Mouse (Mus musculus) olfactory bulb, adult 2 months (tissue): ENCODE measurements around the gene Ssc5d. TPM values are rescaled to one million over a fixed set of nuclear protein-coding genes. Genes with fewer than 3 reads are reported as not detected.

ENCODE experiments used
- H3K27ac ChIP-seq: fragments of 200-500 bp; 2 replicates; pipeline ENCODE4 v1.5.1; 2012; ENCODE audit warnings: low read depth, low read length; ENCODE audit not compliant: insufficient read depth
- H3K4me1 ChIP-seq: fragments of 200-500 bp; 2 replicates; pipeline ENCODE4 v1.6.1; 2012; ENCODE audit warnings: low read length; ENCODE audit not compliant: control insufficient read depth, insufficient read depth
- H3K4me3 ChIP-seq: fragments of 200-500 bp; 2 replicates; pipeline ENCODE4 v1.5.1; 2012; ENCODE audit warnings: mild to moderate bottlenecking, low read depth, low read length, moderate library complexity; ENCODE audit not compliant: insufficient read depth
- CTCF ChIP-seq: fragments of 200-500 bp; IDR thresholded peaks from 2 replicates; pipeline ENCODE4 v1.5.1; 2012; ENCODE audit warnings: low read depth, mild to moderate bottlenecking, low read length, moderate library complexity; ENCODE audit not compliant: insufficient read depth
- POLR2A ChIP-seq: fragments of 200-500 bp; IDR thresholded peaks from 2 replicates; pipeline ENCODE4 v1.6.1; 2012; ENCODE audit warnings: mild to moderate bottlenecking, low read depth, low read length, moderate library complexity; ENCODE audit not compliant: insufficient read depth
- WGBS: fragments of 180-500 bp; shearing (Covaris S2); methylation state at CpG from one replicate; pipeline ENCODE4 v1.1.7; 2018; 5-methylcytosine and 5-hydroxymethylcytosine counted together
- polyA plus RNA-seq: library from polyadenylated mRNA; stranded (reverse); fragments of >200 nt; gene quantifications from 2 replicates; pipeline ENCODE4 v1.2.4, GENCODE M21; 2012; ENCODE audit warnings: low replicate concordance; ENCODE audit not compliant: missing spikeins, insufficient read depth, insufficient read length

Ssc5d gene
- polyA plus RNA-seq, 1 experiment = not detected

DNA sequence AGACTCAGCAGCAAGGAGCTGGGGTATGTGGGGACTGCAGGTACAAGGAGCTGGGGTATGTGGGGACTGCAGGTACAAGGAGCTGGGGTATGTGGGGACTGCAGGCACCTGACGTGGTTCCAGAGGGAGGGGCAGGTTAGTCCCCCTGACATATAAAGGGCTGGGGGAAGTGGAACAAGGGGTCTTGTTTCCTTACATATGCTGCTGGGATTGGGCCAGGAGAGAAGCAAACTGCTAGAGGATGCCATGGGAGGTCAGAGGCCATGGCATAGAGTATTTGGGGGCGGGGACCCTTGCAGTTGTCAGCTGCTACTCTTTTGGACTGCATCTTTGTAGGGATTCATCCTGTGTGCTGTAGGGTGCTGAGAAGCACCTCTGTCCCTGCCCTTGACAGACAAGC, 8.1 kb upstream of the Ssc5d start:
- WGBS = 91% methylated on average over 2 of the region's 2 CpGs
- Histone ChIP-seq H3K27ac (no peak overlapping the region), H3K4me3 (no peak overlapping the region), H3K4me1 (peaks cover 43% of the 10 kb centered on the region)
- no peak for TF ChIP-seq POLR2A
- no peak for TF ChIP-seq CTCF

DNA sequence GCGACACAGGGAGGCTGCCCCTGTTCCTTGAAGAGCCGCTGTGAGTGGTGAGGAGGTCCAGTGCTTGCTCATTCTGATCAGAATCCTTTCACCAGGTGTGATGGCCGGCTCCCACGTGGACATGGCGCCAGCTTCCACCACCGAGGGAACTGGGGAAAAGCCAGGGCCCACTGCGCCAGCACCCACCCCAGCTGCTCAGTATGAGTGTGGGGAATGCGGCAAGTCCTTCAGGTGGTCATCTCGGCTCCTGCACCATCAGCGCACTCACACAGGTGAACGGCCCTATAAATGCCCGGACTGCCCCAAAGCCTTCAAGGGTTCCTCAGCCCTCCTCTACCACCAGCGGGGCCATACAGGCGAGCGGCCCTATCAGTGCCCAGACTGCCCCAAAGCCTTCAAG, 6.9 kb upstream of the Ssc5d start:
- 93% methylated on average over 15 of the region's 15 CpGs for WGBS
- Histone ChIP-seq H3K4me1 (peaks cover 46% of the 10 kb centered on the region), H3K4me3 (no peak overlapping the region), H3K27ac (no peak overlapping the region)
- TF ChIP-seq POLR2A (no peak), CTCF (no peak)

DNA sequence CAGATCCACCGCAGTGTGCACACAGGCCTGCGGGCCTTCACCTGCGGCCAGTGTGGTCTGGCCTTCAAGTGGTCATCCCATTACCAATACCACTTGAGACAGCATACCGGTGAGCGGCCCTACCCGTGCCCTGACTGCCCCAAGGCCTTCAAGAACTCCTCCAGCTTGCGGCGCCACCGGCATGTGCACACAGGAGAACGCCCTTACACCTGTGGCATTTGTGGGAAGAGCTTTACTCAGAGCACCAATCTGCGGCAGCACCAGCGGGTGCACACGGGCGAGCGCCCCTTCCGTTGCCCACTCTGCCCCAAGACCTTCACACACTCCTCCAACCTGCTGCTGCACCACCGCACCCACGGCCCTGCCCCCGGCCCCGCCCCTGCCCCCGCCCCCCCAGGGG, 6.5 kb upstream of the Ssc5d start:
- Histone ChIP-seq H3K27ac (no peak overlapping the region), H3K4me3 (no peak overlapping the region), H3K4me1 (peaks cover 50% of the 10 kb centered on the region)
- TF ChIP-seq POLR2A (no peak), CTCF (no peak)
- 82% methylated on average over 21 of the region's 21 CpGs for WGBS

GRCm38 (mm10) chr7:4919971-4920370, 5.6 kb upstream of the Ssc5d start:
- H3K27ac ChIP-seq = no peak overlapping the region
- H3K4me3 ChIP-seq = no peak overlapping the region
- 92% methylated on average over 21 of the region's 21 CpGs for WGBS
- peaks cover 54% of the 10 kb centered on the region for H3K4me1 ChIP-seq
- no peak for TF ChIP-seq POLR2A
- TF ChIP-seq CTCF = no peak

DNA sequence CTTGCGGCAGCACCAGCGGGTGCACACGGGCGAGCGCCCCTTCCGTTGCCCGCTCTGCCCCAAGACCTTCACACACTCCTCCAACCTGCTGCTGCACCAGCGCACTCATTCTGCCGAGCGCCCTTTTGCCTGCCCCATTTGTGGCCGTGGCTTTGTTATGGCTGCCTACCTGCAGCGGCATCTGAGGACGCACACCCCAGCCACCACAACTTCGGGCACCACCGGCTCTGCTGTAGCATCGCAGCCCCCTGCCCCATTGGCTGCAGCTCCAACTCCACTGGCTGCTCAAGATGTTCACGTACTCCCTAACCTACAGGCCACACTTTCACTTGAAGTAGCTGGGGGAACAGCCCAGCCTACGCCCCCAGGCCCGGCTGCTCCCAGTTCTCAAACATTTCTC, 5.1 kb upstream of the Ssc5d start:
- Histone ChIP-seq H3K4me1 (peaks cover 59% of the 10 kb centered on the region), H3K27ac (no peak overlapping the region), H3K4me3 (no peak overlapping the region)
- TF ChIP-seq POLR2A (no peak), CTCF (no peak)
- 89% methylated on average over 19 of the region's 19 CpGs for WGBS

DNA sequence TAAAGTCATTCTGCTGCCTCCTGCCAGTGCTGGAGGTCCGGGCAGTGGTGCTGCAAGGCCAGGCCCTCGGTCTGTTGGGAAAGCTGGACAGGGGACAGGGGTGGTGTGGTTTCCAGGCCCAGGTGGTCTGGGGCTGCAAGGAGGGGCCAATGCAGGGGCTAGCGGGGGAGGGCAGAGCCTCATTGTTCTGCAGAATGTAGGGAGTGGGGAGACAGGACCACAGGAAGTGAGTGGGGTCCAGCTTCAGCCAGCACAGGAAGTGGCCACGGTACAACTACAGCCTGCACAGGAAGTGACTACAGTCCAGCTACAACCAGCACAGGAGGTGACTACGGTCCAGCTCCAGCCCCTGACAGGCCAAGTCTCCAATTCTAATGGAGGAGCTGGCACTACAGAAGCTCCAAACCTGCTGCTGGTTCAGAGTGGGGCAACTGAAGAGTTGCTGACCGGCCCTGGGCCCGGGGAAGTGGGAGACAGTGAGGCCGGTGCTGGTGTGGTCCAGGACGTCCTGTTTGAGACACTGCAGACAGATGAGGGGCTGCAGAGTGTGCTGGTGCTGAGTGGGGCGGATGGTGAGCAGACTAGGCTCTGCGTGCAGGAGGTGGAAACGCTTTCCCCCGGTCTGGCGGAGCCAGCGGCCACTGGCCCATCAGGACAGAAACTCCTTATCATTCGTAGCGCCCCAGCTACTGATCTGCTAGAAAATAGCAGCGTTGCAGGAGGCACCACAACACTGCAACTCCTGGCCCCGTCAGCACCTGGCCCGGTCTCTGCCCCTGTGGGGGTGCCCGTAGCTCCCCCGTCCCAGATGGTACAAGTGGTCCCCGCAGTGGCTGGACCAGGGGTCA, 4.4 kb upstream of the Ssc5d start:
- Histone ChIP-seq H3K27ac (peak overlapping the region; percentile 99), H3K4me1 (peaks cover 66% of the 10 kb centered on the region), H3K4me3 (no peak overlapping the region)
- TF ChIP-seq POLR2A = no peak
- no peak for TF ChIP-seq CTCF
- WGBS = 51% methylated on average over 23 of the region's 23 CpGs

- TF ChIP-seq POLR2A (no peak), CTCF (no peak)
- H3K4me3 ChIP-seq = peak within 1 kb of the TSS; percentile 45
- peak within 1 kb of the TSS; percentile 99 for H3K27ac ChIP-seq
- peaks cover 68% of the 10 kb centered on the region for H3K4me1 ChIP-seq
- WGBS = 10% methylated on average over 8 of the region's 8 CpGs
Observed at GRCm38 (mm10) chr7:4921824-4922482, 3.6 kb upstream of the Ssc5d start, which contains the start of gene Nat14. Gene Nat14, plus strand, starts transcription at chr7:4922028.

DNA sequence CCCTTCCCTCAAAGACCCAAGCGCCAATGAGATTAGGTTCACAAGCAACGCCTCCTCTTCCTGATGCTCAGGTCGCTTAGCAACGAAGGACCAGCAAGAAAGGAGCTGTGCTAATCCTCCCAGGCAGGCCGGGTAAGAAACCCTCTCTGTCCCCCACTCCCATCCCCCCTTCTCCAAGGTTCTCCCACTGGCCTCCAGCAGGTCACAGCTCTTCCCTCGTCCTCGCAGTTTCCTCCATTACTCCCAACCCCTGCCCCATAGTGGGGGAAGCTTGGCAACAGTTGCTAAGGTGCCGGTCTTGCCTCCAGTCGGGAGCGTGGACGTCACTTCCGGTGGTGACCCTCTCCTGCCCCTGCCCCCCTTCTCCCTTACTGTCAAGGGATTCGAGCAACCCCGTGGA, 3.1 kb upstream of the Ssc5d start:
- H3K27ac ChIP-seq = peak overlapping the region; percentile 99
- no peak; the same call in 1 of the 2 replicates for TF ChIP-seq POLR2A
- no peak for TF ChIP-seq CTCF
- H3K4me1 ChIP-seq = peaks cover 66% of the 10 kb centered on the region
- H3K4me3 ChIP-seq = peak overlapping the region; percentile 45
- 1% methylated on average over 14 of the region's 14 CpGs for WGBS

DNA sequence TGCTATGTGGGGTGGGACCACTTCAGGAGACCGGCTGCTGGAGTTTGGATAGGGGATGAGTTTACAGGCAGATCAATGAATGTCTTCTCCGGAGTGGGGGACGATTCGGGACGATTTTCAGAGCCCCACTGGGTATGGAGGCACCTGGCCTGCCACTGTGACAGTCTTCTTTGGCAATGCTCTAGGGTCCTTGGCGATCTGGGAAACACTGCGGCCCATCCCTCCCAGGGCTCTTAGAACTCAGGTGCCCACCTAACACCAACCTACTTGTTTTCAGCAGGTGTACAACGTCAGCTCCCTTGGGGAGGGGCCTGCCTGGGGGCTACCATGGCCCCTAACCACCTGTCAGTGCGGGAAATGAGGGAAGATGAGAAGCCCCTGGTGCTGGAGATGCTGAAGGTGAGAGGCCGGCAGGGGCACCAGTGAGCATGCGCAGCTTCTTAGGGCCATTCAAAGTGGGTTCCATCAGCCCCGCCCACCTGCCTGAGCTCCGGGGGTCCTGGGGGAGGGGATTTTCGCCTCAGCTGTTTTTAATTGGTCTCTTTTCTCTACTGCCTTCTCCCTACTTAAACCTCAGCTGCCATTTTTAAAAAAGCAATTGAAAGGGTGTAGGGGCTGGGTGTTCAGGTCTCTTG, 2.5 kb upstream of the Ssc5d start:
- TF ChIP-seq CTCF (no peak), POLR2A (no peak)
- peak overlapping the region; percentile 45 for H3K4me3 ChIP-seq
- 1% methylated on average over 14 of the region's 14 CpGs for WGBS
- H3K27ac ChIP-seq = peak overlapping the region; percentile 99
- H3K4me1 ChIP-seq = peaks cover 66% of the 10 kb centered on the region
